Mouse (Mus musculus) kidney, embryonic 16.5 days (tissue): ENCODE measurements around the gene Tlr5. TPM values are rescaled to one million over a fixed set of nuclear protein-coding genes. Genes with fewer than 3 reads are reported as not detected.

Experiments used
- ATAC-seq: fragments of 200-750 bp; cut with Nextera tagmentation; 2 replicates; pipeline ENCODE4 v1.8.0; 2017; ENCODE audit warnings: moderate TSS enrichment; ENCODE audit not compliant: low FRiP score, low TSS enrichment
- H3K27ac ChIP-seq: fragments of 300-500 bp; sonication (generic); 2 replicates; pipeline ENCODE4 v1.5.1; 2014; ENCODE audit warnings: low read length
- H3K27me3 ChIP-seq: fragments of 300-500 bp; sonication (generic); 2 replicates; pipeline ENCODE4 v1.6.1; 2014; ENCODE audit warnings: low read length, control low read depth, mixed read lengths; ENCODE audit not compliant: insufficient read depth
- H3K36me3 ChIP-seq: fragments of 300-500 bp; sonication (generic); 2 replicates; pipeline ENCODE4 v1.6.1; 2014; ENCODE audit warnings: low read length, control low read depth, mixed read lengths; ENCODE audit not compliant: insufficient read depth
- H3K4me1 ChIP-seq: fragments of 300-500 bp; sonication (generic); 2 replicates; pipeline ENCODE4 v1.6.1; 2014; ENCODE audit warnings: low read length, control low read depth, mixed read lengths; ENCODE audit not compliant: insufficient read depth
- H3K4me2 ChIP-seq: fragments of 300-500 bp; sonication (generic); replicated peaks from 2 replicates; pipeline ENCODE4 v1.6.1; 2014; ENCODE audit warnings: low read depth, low read length
- H3K4me3 ChIP-seq: fragments of 300-500 bp; sonication (generic); 2 replicates; pipeline ENCODE4 v1.5.1; 2014; ENCODE audit warnings: mild to moderate bottlenecking, low read length
- H3K9ac ChIP-seq: fragments of 300-500 bp; sonication (generic); replicated peaks from 2 replicates; pipeline ENCODE4 v1.6.1; 2014; ENCODE audit warnings: low read length
- H3K9me3 ChIP-seq: fragments of 300-500 bp; sonication (generic); 2 replicates; pipeline ENCODE4 v1.6.1; 2016; ENCODE audit warnings: low read length, control low read depth
- WGBS: fragments of 180-500 bp; shearing (Covaris S2); extraction: QIAGEN DNeasy Blood & Tissue Kit; methylation state at CpG from one replicate; pipeline ENCODE4 v1.1.7; 2014; 5-methylcytosine and 5-hydroxymethylcytosine counted together
- polyA plus RNA-seq: library from polyadenylated mRNA; unstranded; fragments of >200 nt; fragmentation: Nextera tagmentation; extraction: Ambion mirVana; gene quantifications from 2 replicates; pipeline ENCODE4 v1.2.1, GENCODE M21; 2015

The Tlr5 gene
- polyA plus RNA-seq, 1 experiment from 2014 or later, result 1.00 TPM

DNA sequence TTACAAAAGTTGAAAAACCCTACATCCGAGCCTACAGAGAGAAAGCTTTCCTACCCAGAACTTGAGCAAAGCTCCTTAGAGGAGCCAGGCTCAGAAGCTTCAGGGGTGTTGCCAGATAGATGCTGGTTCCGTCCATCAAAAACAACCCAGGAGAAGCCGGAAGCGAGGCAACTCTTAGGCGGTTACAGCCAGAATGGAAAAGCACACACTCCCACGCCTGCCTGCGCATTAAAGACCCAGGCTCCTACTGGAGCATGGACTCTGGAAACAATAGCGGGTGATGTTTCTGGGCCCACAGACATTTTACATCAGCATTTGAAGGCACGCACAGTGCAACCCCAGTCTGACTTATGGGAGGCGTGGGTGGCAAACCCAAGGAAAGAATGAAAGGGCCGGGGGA is 32.2 kb downstream of the Tlr5 start:
- ATAC-seq, result no peak

DNA sequence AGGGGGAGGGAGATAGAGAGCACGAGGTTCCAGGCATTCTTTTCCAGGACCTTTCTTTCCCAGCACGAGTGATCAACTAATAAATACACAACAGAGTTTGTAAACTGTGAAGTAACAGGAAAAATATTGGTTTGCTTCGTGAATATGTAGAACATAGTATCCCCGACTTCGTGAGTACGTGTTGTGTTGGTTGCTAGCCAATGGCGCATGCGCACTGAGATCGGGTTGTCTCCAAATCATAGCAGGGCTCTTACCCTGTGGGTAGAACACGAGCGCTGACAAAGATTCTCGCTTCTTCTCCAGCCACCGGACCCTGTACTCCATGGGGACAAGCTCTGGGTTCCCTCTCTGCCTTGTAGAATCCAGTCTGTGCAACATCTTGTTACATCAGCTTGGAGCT is 33.2 kb downstream of the Tlr5 start:
- Histone ChIP-seq H3K27ac (no peak overlapping the region), H3K9ac (no peak overlapping the region), H3K4me1 (peaks cover 13% of the 10 kb centered on the region), H3K27me3 (no peaks in the 10 kb centered on the region), H3K9me3 (no peaks in the 10 kb centered on the region), H3K4me2 (no peak overlapping the region), H3K4me3 (no peak overlapping the region), H3K36me3 (no peaks in the 10 kb centered on the region)
- ATAC-seq, result no peak
- WGBS, result 90% methylated on average over 13 of the region's 13 CpGs

More for the DNA sequence above, 32.2 kb downstream of the Tlr5 start:
- Histone ChIP-seq H3K36me3 (no peaks in the 10 kb centered on the region), H3K4me1 (peaks cover 13% of the 10 kb centered on the region), H3K4me2 (no peak overlapping the region), H3K9me3 (no peaks in the 10 kb centered on the region), H3K27ac (peak overlapping the region; percentile 4; the same call in 1 of the 2 replicates), H3K9ac (no peak overlapping the region), H3K4me3 (no peak overlapping the region), H3K27me3 (no peaks in the 10 kb centered on the region)
- 62% methylated on average over 11 of the region's 11 CpGs for WGBS

DNA sequence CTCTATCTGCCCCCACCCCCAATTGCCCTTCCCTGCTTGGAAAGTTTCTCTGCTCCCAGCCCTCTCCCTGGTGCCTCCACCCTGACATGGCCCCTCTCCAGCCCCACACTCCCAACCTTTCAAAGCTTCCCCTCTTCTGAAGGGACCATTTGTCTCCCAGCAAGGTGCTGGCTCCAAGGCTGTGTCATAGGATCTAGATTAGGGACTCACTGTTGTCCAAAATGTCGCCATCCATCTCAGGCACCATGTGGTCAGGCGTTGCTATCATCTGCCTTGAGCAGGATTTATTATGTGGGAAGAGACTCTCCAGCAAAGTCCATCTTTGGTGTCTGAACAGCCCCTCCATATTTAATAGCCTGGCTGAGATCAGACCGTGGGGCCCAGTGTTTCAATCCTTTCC is 34.1 kb downstream of the Tlr5 start:
- no peaks in the 10 kb centered on the region for H3K36me3 ChIP-seq
- H3K9ac ChIP-seq, result no peak overlapping the region
- H3K27ac ChIP-seq, result no peak overlapping the region
- no peak for ATAC-seq
- no peak overlapping the region for H3K4me2 ChIP-seq
- H3K9me3 ChIP-seq, result no peaks in the 10 kb centered on the region
- 37% methylated on average over 3 of the region's 3 CpGs for WGBS
- H3K4me1 ChIP-seq, result peaks cover 6% of the 10 kb centered on the region
- H3K4me3 ChIP-seq, result no peak overlapping the region
- no peaks in the 10 kb centered on the region for H3K27me3 ChIP-seq

- H3K9me3 ChIP-seq, result no peaks in the 10 kb centered on the region
- H3K4me1 ChIP-seq, result 0 out of 2 replicates have a peak, but pooled peaks cover 4% of the 10 kb centered on the region
- H3K27ac ChIP-seq, result no peak overlapping the region
- no peak overlapping the region for H3K4me3 ChIP-seq
- WGBS, result 82% methylated on average over 14 of the region's 14 CpGs
- ATAC-seq, result peak; percentile 53; the same call in 1 of the 2 replicates
- H3K36me3 ChIP-seq, result no peaks in the 10 kb centered on the region
- no peaks in the 10 kb centered on the region for H3K27me3 ChIP-seq
- no peak overlapping the region for H3K9ac ChIP-seq
- H3K4me2 ChIP-seq, result no peak overlapping the region
Measured at GRCm38 (mm10) chr1:182990092-182990762, 35.6 kb downstream of the Tlr5 start.

- Histone ChIP-seq H3K9me3 (no peaks in the 10 kb centered on the region), H3K36me3 (no peaks in the 10 kb centered on the region), H3K4me2 (no peak overlapping the region), H3K27me3 (no peaks in the 10 kb centered on the region), H3K4me3 (no peak overlapping the region), H3K9ac (no peak overlapping the region), H3K4me1 (0 out of 2 replicates have a peak, but pooled peaks cover 4% of the 10 kb centered on the region), H3K27ac (no peak overlapping the region)
- WGBS, result 11% methylated on average over 7 of the region's 7 CpGs
- ATAC-seq, result peak; percentile 57; the same call in 1 of the 2 replicates
Measured at GRCm38 (mm10) chr1:182991002-182991778, 36.6 kb downstream of the Tlr5 start.

Other genes starting within 250 kb of the Tlr5 start
- gene Ccdc185, start 205.6 kb upstream of the Tlr5 start, polyA plus RNA-seq, result not detected in 2 replicates
- 25.7 and 26.4 TPM in 2 replicates for gene Susd4, start 190.9 kb upstream of the Tlr5 start, polyA plus RNA-seq